Comparison of ENCODE assay signal across 8 mouse cellular contexts in the genomic region with DNA sequence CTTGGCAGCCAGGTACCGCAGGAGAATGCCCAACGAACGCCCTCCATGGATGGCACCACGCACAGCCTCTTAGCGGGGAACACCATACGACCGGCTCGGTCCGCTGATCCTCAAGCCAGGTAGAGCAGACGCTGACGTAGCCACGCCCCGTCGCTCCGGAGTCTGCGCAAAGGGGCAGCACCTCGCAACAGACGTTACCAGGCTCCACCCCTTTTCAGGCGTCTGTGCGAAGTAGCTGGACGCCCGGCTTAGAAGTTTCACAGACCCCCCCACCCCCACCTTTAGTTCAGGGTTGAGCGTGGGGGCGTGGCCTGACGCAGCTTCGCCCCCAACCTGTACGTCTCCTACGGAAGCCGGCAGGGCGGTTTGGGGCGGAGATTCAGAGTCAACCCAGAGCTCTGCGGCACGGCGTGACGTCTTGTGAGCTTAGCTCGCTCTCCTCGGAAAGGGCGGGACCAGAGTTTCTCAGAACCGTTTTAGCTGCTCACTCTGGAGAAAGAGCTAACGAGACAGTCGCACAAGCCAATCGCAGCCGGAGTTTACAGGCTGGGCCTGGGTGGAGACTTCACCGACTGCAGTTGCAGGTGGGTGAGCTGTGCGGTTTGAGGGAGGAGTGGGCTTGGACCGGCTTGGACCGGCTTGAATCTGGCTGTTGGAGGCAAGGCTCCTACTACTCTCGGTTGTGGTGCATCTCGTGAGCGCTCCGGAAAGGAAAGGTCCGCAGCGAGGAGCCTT. TPM values are rescaled to one million over a fixed set of nuclear protein-coding genes. Genes with fewer than 3 reads are reported as not detected.
DNase-seq lines count a peak whose midpoint lies in the region; ATAC-seq lines count a peak whose summit lies in the region.

TSS of gene Aasdhppt (minus strand) at position 121 of the 735 bp plus-strand sequence.
TSS of gene Kbtbd3 (plus strand) at position 483 of the 735 bp plus-strand sequence.

- no peaks in the 10 kb centered on the region for H3K9me3 ChIP-seq in forebrain, embryonic 14.5 days (replicated peaks; ENCODE audit: control insufficient read depth, low read length)
- no peaks in the 10 kb centered on the region for H3K9me3 ChIP-seq in neural tube, embryonic 15.5 days (replicated peaks)

- H3K27me3 ChIP-seq in forebrain, embryonic 14.5 days (replicated peaks; ENCODE audit: control insufficient read depth, insufficient read depth, low read length) = no peaks in the 10 kb centered on the region
- no peaks in the 10 kb centered on the region for H3K27me3 ChIP-seq in neural tube, embryonic 15.5 days (replicated peaks)

- H3K27ac ChIP-seq in forebrain, embryonic 14.5 days (ENCODE audit: low read depth, low read length) = peak within 1 kb of the TSS; percentile 91
- peak within 1 kb of the TSS; percentile 95 for H3K27ac ChIP-seq in neural tube, embryonic 15.5 days (replicated peaks)

- H3K4me1 ChIP-seq in forebrain, embryonic 14.5 days (ENCODE audit: control insufficient read depth, insufficient read depth, low read length) = peaks cover 16% of the 10 kb centered on the region
- peaks cover 24% of the 10 kb centered on the region for H3K4me1 ChIP-seq in neural tube, embryonic 15.5 days

- intact Hi-C loops in heart, postnatal 14 days (cut with DNase I) = loop anchor here (2.0 kb wide), 1 partner anchor 67 kb away; the partner anchor contains the start of gene Msantd4

- ATAC-seq in forebrain, embryonic 14.5 days = peak; percentile 98
- peak; percentile 97 for ATAC-seq in neural tube, embryonic 15.5 days (ENCODE audit: low FRiP score)

- peak within 1 kb of the TSS; percentile 59 for H3K4me3 ChIP-seq in forebrain, embryonic 14.5 days (ENCODE audit: low read depth, low read length)
- H3K4me3 ChIP-seq in neural tube, embryonic 15.5 days (replicated peaks) = peak within 1 kb of the TSS; percentile 67

- H3K36me3 ChIP-seq in forebrain, embryonic 14.5 days (ENCODE audit: control insufficient read depth, insufficient read depth, low read length) = no peaks in the 10 kb centered on the region
- H3K36me3 ChIP-seq in neural tube, embryonic 15.5 days = 0 out of 2 replicates have a peak, but pooled peaks cover 3% of the 10 kb centered on the region

- peak within 1 kb of the TSS; percentile 75 for H3K4me2 ChIP-seq in forebrain, embryonic 14.5 days (ENCODE audit: low read length)
- H3K4me2 ChIP-seq in neural tube, embryonic 15.5 days = peak within 1 kb of the TSS; percentile 60

- peak; percentile 100 for DNase-seq in ES-CJ7 (ENCODE audit: low read depth, low spot score)
- DNase-seq in cerebellum, adult 11 months = peak; percentile 98
- peak; percentile 100 for DNase-seq in forebrain, embryonic 14.5 days (ENCODE audit: low spot score)
- DNase-seq in heart, postnatal 14 days = peak; percentile 96 to 98
- DNase-seq in layer of hippocampus, adult 11-12 months (ENCODE audit: low spot score) = peak; percentile 99
- DNase-seq in lung, adult 18-20 months = peak; percentile 99 to 100
- DNase-seq in testis, postnatal 14 days (ENCODE audit: low spot score) = peak; percentile 99

- WGBS in forebrain, embryonic 14.5 days = 0% methylated on average over 53 of the region's 53 CpGs
- WGBS in neural tube, embryonic 15.5 days = under 1% methylated on average over 53 of the region's 53 CpGs

- peak within 1 kb of the TSS; percentile 84 for H3K9ac ChIP-seq in forebrain, embryonic 14.5 days (ENCODE audit: low read length)
- peak within 1 kb of the TSS; percentile 79 for H3K9ac ChIP-seq in neural tube, embryonic 15.5 days (replicated peaks)

RNA-seq across cellular contexts. Expression of gene Aasdhppt, which starts in this region (rescaled TPM):
- polyA plus RNA-seq in forebrain, embryonic 14.5 days (2014; fragmentation: Nextera tagmentation; extraction: Ambion mirVana) = 32.9 and 40.5 TPM in 2 replicates
- 10 to 100 TPM; 17.3 to 17.5 TPM for total RNA-seq in heart, postnatal 14 days (2021)
- 33.3 and 33.5 TPM in 2 replicates for polyA plus RNA-seq in neural tube, embryonic 15.5 days (2015; fragmentation: Nextera tagmentation; extraction: Ambion mirVana)

RNA-seq across cellular contexts. Expression of gene Kbtbd3, which starts in this region (rescaled TPM):
- 6.6 and 8.3 TPM in 2 replicates for polyA plus RNA-seq in forebrain, embryonic 14.5 days (2014; fragmentation: Nextera tagmentation; extraction: Ambion mirVana)
- 1 to 10 TPM; 7.2 to 9.2 TPM for total RNA-seq in heart, postnatal 14 days (2021)
- polyA plus RNA-seq in neural tube, embryonic 15.5 days (2015; fragmentation: Nextera tagmentation; extraction: Ambion mirVana) = 13.6 and 15.6 TPM in 2 replicates

Comparison
In these comparisons a context has a peak if more than half of its experiments do, and no peak if none do; other contexts are left out.
1. Peak in every context shown above with its lines: DNase-seq, ATAC-seq, H3K4me3 ChIP-seq and H3K27ac ChIP-seq.